Mouse (Mus musculus) liver, embryonic 14.5 days (tissue): ENCODE measurements around the gene Vtn. TPM values are rescaled to one million over a fixed set of nuclear protein-coding genes. Genes with fewer than 3 reads are reported as not detected.

Experiments
- ATAC-seq: fragments of 200-750 bp; cut with Nextera tagmentation; 2 replicates; pipeline ENCODE4 v1.8.0; 2017; ENCODE audit warnings: moderate number of reproducible peaks, mild to moderate bottlenecking, moderate library complexity; ENCODE audit not compliant: insufficient read depth
- DNase-seq, 3 experiments: peaks; one replicate each; pipeline ENCODE4 v3.0.0-alpha.2; 2012 to 2013; ENCODE audit warnings: low read depth in 3 of 3, low spot score in 3 of 3
- H3K27ac ChIP-seq: fragments of 300-500 bp; sonication (generic); 2 replicates; pipeline ENCODE4 v1.5.1; 2014; ENCODE audit warnings: moderate library complexity, mild to moderate bottlenecking, control low read depth, inconsistent platforms
- H3K27me3 ChIP-seq: fragments of 300-500 bp; sonication (generic); 2 replicates; pipeline ENCODE4 v1.6.1; 2014; ENCODE audit warnings: mild to moderate bottlenecking, low read length, moderate library complexity; ENCODE audit not compliant: control insufficient read depth, insufficient read depth
- H3K36me3 ChIP-seq: fragments of 300-500 bp; sonication (generic); replicated peaks from 2 replicates; pipeline ENCODE4 v1.6.1; 2014; ENCODE audit warnings: low read depth; ENCODE audit not compliant: control insufficient read depth, insufficient read depth
- H3K4me1 ChIP-seq, 2 experiments: fragments of 200-500 bp in 1 of 2; fragments of 300-500 bp in 1 of 2; sonication (generic) in 1 of 2; replicated peaks; 2 replicates each; pipeline ENCODE4 v1.6.1; 2012 to 2014; ENCODE audit warnings: antibody characterized with exemption in 1 of 2, inconsistent platforms in 1 of 2, low read length in 1 of 2; ENCODE audit not compliant: control insufficient read depth in 2 of 2, insufficient read depth in 2 of 2
- H3K4me2 ChIP-seq: fragments of 300-500 bp; sonication (generic); 2 replicates; pipeline ENCODE4 v1.6.1; 2014; ENCODE audit warnings: low read depth, mild to moderate bottlenecking, control low read depth, moderate library complexity
- H3K4me3 ChIP-seq, 2 experiments: fragments of 200-500 bp in 1 of 2; fragments of 300-500 bp in 1 of 2; sonication (generic) in 1 of 2; 2 replicates each; pipeline ENCODE4 v1.5.1; 2012 to 2014; ENCODE audit warnings: low read depth in 2 of 2, low read length in 2 of 2, mild to moderate bottlenecking in 2 of 2, control low read depth in 1 of 2, inconsistent platforms in 1 of 2, moderate library complexity in 1 of 2; ENCODE audit not compliant: insufficient read depth in 1 of 2
- H3K9ac ChIP-seq: fragments of 300-500 bp; sonication (generic); replicated peaks from 2 replicates; pipeline ENCODE4 v1.6.1; 2014; ENCODE audit warnings: mild to moderate bottlenecking, control low read depth, moderate library complexity
- H3K9me3 ChIP-seq: fragments of 300-500 bp; sonication (generic); 2 replicates; pipeline ENCODE4 v1.6.1; 2016; ENCODE audit warnings: low read length, mixed read lengths; ENCODE audit not compliant: control insufficient read depth
- CTCF ChIP-seq: IDR thresholded peaks from 2 replicates; pipeline ENCODE4 v1.5.1; 2016; ENCODE audit warnings: antibody characterized with exemption, low read depth, control low read depth
- EP300 ChIP-seq: IDR thresholded peaks from 2 replicates; pipeline ENCODE4 v1.6.1; 2016; ENCODE audit warnings: antibody characterized with exemption, low read depth
- WGBS: fragments of 180-500 bp; shearing (Covaris S2); extraction: QIAGEN DNeasy Blood & Tissue Kit; methylation state at CpG from one replicate; pipeline ENCODE4 v1.1.7; 2014; ENCODE audit not compliant: insufficient replicate concordance; 5-methylcytosine and 5-hydroxymethylcytosine counted together
- polyA plus RNA-seq, 2 experiments: library from polyadenylated mRNA; depleted of rRNA in 1 of 2; stranded (reverse) in 1 of 2; unstranded in 1 of 2; fragments of >200 nt; fragmentation: Nextera tagmentation in 1 of 2; extraction: Ambion mirVana in 1 of 2; gene quantifications; 2 replicates each; pipeline versions ENCODE4 v1.2.1 to v1.2.3; 2012 to 2014

Vtn gene
- polyA plus RNA-seq, 2 experiments: 353 to 403 TPM

DNA sequence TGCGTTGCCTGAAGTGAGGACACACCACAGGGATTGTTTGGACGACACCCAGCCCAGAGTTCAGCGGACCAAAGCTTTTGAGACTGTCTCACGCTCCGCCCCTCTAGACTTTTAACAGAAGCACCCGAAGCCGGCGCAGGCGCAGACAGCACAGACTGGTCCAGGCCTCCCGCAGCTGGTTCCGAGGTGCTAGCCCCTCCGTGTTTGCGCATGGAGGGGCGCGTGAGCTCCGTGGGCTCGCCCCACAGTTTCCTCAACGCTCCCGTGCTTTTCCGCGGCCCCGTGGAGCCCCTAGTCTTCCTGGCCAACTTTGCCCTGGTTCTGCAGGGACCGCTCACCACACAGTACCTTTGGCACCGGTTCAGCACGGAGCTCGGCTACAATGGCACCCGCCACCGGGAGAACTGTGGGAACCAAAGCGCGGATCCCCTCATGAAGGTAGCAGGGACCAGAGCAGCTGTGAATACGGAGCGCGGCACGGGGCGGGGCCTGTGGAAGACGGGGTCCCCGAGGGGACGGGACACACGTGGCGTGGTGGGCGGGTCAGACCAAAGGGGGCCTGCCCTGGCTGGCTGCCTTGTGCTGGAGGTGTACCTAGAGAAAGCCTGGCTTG is 33.2 kb upstream of the Vtn start, which contains the start of gene Slc46a1:
Slc46a1 (plus strand) TSS at position 130 of the 613 bp plus-strand sequence.
- Histone ChIP-seq H3K27ac (no peak within 1 kb of the TSS), H3K9ac (peak within 1 kb of the TSS; percentile 55), H3K9me3 (no peaks in the 10 kb centered on the region), H3K36me3 (no peaks in the 10 kb centered on the region), H3K27me3 (no peaks in the 10 kb centered on the region), H3K4me1 (peaks cover 9 to 25% of the 10 kb centered on the region in 2 experiments), H3K4me2 (peak within 1 kb of the TSS; percentile 83), H3K4me3 (peak within 1 kb of the TSS; percentile 61 to 72)
- WGBS: under 1% methylated on average over 41 of the region's 41 CpGs
- ATAC-seq: peak; percentile 81
- peak in 2 of 3 experiments; percentile 26 to 41 for DNase-seq
- TF ChIP-seq EP300 (no peak), CTCF (no peak)

DNA sequence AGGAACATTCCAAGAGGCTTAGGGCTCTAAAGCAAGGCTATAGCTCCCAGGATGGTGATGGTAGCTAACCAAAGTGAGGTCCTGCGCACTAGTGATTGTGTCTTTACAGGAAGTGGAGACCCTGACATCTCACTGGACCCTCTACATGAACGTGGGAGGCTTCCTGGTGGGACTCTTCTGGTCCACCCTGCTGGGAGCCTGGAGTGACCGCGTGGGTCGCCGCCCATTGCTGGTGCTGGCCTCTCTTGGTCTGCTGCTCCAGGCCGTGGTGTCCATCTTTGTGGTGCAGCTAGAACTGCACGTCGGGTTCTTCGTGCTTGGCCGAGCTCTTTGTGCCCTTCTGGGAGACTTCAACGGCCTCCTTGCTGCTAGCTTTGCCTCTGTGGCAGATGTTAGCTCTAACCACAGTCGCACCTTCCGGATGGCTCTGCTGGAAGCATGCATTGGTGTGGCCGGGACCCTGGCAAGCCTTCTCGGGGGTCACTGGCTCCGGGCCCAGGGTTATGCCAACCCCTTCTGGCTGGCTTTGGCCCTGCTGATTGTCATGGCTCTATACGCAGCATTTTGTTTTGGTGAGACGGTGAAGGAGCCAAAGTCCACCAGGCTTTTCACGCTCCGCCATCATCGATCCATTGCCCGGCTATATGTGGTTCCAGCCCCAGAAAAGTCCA is 32.5 kb upstream of the Vtn start:
- Histone ChIP-seq H3K27me3 (no peaks in the 10 kb centered on the region), H3K4me3 (peak overlapping the region; percentile 61 to 72; a peak in 3 of 4 replicates), H3K4me1 (peaks cover 9 to 25% of the 10 kb centered on the region in 2 experiments), H3K4me2 (peak overlapping the region; percentile 83), H3K27ac (no peak overlapping the region), H3K36me3 (no peaks in the 10 kb centered on the region), H3K9me3 (no peaks in the 10 kb centered on the region), H3K9ac (no peak overlapping the region)
- TF ChIP-seq EP300 (no peak), CTCF (no peak)
- ATAC-seq (peak; percentile 16; the same call in 1 of the 2 replicates), DNase-seq (no peak)
- WGBS: 64% methylated on average over 23 of the region's 23 CpGs

DNA sequence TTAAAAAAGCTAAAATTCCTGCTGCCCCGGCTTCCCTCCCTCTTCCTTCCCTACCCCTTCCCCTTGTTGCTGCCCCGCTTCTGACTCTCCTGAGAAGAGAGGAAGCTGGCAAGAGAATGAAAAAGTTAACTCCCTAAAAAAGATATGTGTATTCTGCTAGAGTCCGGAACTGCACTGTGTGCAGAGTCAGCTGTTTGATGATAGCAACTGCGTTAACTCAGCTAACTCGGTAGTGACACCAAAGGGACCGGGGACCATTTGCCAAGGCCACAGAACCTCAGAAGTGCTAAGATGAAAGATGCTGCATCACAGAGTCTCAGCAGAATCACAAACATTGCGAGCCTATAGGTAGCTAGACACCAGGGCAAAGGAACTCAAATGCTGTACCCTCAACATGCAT is 31.4 kb upstream of the Vtn start:
- TF ChIP-seq EP300 (no peak), CTCF (no peak)
- 55% methylated on average over 7 of the region's 7 CpGs for WGBS
- H3K4me3 ChIP-seq: no peak overlapping the region
- H3K4me1 ChIP-seq: peaks cover 9 to 25% of the 10 kb centered on the region in 2 experiments
- H3K9me3 ChIP-seq: no peaks in the 10 kb centered on the region
- no peak overlapping the region for H3K9ac ChIP-seq
- H3K36me3 ChIP-seq: no peaks in the 10 kb centered on the region
- no peak for DNase-seq
- ATAC-seq: no peak
- no peak overlapping the region for H3K4me2 ChIP-seq
- no peak overlapping the region for H3K27ac ChIP-seq
- H3K27me3 ChIP-seq: no peaks in the 10 kb centered on the region

DNA sequence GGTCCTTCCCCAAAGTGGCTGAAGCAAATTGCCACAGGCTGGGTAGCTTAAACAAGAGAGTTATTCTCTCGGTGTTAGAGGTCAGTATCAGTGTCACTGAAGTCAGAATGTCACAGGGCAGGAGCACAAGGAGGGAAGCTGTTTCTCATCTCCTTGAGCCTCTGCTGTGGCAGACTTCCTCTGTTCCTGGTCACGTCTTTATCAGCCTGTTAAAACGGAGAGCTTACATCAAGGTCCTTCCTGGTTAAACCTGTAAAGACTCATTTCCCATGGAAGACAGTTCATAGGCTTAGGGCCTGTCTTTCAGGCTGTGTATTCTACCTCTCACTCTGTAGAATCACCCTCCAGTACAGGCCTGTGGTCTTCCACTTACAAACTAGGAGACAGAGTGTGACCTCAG is 31.0 kb upstream of the Vtn start:
- Histone ChIP-seq H3K4me3 (no peak overlapping the region), H3K4me2 (no peak overlapping the region), H3K27ac (no peak overlapping the region), H3K4me1 (peaks cover 9 to 24% of the 10 kb centered on the region in 2 experiments), H3K27me3 (no peaks in the 10 kb centered on the region), H3K9ac (no peak overlapping the region), H3K36me3 (no peaks in the 10 kb centered on the region), H3K9me3 (no peaks in the 10 kb centered on the region)
- 15% methylated on average over 3 of the region's 3 CpGs for WGBS
- TF ChIP-seq EP300: no peak
- no peak for TF ChIP-seq CTCF
- no peak for DNase-seq
- ATAC-seq: no peak

DNA sequence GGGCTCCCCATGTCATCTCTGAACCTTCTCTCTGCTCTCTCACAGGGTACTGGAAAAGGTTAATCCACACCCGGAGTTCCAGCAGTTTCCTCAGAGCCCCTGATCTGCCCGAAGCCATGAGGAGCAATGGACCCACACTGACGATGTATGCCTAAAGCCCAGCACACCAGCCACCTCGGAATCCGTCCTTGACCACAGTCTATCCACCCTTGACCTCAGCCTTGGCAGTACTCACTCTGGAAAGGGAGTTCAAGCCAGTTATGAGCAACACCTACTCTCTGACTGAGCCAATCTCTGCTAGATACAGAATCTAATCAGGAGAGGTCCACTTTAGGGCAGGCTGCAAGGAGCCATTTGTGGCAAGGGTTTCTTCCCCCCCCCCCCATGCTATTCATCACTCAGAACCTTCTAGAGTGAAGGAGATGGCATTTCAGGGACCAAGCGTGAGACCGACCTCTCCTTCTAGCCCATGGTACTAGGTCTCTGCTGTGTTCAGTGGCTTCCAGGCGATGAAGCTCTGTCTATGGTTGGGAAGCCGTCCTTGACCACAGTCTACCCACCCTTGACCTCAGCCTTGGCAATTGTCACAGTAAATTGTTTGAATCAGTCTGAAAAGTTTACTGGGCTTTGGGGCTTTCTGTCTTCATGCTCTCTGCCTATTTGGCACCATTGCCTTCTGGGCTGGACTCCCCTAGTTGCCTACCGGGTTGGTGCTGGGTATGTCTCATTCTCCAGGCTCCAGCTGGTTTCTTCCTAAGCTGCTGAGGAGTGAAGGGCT is 27.4 kb upstream of the Vtn start:
- no peak for TF ChIP-seq CTCF
- no peak for TF ChIP-seq EP300
- Histone ChIP-seq H3K9me3 (no peaks in the 10 kb centered on the region), H3K27me3 (no peaks in the 10 kb centered on the region), H3K4me1 (0 out of 4 replicates have a peak, but pooled peaks cover 0 to 1% of the 10 kb centered on the region in 2 experiments), H3K4me3 (no peak overlapping the region), H3K27ac (no peak overlapping the region), H3K4me2 (no peak overlapping the region), H3K9ac (no peak overlapping the region), H3K36me3 (no peaks in the 10 kb centered on the region)
- no peak for ATAC-seq
- no peak for DNase-seq
- 70% methylated on average over 10 of the region's 10 CpGs for WGBS
